Mouse (Mus musculus): ENCODE measurements around the gene Polg.
A peak's percentile ranks its signal among the peaks of the same experiment; 100 is the strongest.

Gene Polg

GRCm38 (mm10) chr7:79466053-79466901, at the start of gene Polg:
TSS of gene Polg (minus strand) at chr7:79466362.
- DNase-seq (ENCODE audit: low spot score), result peak; percentile 98

DNA sequence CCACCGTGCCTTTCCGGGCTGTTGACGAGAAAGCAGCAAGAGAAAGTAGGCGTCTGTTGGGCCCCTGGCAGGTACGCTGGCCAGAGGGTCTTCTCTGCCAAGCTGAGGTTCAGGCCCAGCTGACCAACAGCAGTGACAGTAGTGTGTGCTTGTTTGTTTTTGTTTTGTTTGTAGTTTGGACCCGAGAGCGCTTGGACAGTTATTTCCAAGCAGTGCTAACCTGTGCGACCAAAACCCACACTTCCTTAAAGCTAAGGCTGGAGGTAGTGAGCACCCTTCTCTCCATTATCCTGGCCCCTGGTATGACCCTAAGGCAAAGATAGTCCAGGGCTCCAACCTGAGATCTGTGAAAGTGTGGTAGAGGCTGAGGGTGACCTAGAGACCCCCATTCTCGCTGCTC, 49.7 kb upstream of the Polg start:
- no peak for DNase-seq (ENCODE audit: low spot score)

DNA sequence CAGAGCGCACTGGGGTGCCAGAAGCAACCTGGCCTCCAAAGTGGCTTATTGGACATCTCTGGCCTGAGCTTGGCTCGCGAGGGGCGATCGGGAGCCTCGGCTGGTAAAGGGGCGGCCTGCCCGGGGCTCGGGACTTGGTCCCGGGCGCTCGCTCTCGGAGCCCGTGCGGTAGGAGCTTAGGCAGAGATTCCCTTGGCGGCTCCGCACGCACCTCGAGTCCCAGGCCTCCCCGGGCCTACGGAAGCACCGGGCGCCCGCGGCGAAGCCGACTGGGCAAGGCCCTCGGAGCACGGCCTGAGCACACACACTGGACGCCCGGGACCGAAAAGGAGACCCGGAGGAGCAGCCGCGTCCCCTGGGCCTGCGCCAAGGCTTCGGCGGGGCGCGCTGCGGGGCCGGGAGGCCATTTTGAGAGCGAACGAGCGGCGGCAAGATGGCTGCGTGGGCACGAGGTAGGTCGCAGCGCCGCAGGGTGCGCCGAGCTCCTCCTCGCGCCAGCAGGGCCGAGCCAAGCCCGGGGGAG, 49.1 kb upstream of the Polg start:
- DNase-seq (ENCODE audit: low spot score), result no peak

- DNase-seq (ENCODE audit: low spot score), result no peak
Measured at GRCm38 (mm10) chr7:79514361-79514881, 48.3 kb upstream of the Polg start.

GRCm38 (mm10) chr7:79513466-79513865, 47.3 kb upstream of the Polg start:
- no peak for DNase-seq (ENCODE audit: low spot score)

GRCm38 (mm10) chr7:79512496-79512895, 46.3 kb upstream of the Polg start:
- no peak for DNase-seq (ENCODE audit: low spot score)

DNA sequence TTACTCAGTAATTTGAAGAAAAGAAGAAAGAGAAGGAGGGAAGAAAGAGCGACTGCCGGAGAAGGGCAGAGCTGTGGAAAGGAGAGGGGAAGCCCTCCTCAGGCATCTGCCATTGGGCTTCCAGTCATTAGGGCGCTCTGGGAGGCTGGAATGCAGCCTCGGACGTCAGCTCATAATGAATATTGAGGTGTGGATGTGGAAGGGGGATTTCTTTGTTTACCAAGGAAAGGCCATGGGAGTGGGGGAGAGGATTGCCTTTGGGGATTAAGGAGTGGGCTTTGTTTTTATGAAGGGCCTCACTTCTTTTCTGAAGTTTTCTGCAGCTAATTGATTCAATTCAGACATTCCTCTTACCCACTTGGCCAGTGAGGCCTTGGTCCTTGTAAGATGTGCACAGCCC, 45.5 kb upstream of the Polg start:
- no peak for DNase-seq (ENCODE audit: low spot score)

- no peak for DNase-seq (ENCODE audit: low spot score)
Measured at GRCm38 (mm10) chr7:79511181-79511580, 45.0 kb upstream of the Polg start.

DNA sequence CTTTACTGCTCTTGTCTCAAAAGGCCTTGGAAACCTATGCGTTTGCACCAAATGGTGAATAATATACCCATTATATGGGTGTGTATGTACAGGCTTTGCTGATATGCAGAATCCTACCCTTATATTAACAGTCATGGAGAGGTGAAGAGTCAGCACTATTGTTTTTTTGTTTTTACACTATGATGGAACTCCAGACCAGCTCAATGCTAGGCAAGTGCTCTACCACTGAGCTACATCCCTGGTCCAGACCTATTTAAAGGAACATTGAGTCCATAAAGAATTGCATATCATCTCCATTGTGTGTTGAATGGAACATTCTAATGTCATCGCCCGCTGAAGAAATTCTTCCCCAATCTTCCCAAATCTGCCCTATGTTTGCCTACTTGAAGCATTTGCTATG, 44.5 kb upstream of the Polg start:
- DNase-seq (ENCODE audit: low spot score), result no peak

DNA sequence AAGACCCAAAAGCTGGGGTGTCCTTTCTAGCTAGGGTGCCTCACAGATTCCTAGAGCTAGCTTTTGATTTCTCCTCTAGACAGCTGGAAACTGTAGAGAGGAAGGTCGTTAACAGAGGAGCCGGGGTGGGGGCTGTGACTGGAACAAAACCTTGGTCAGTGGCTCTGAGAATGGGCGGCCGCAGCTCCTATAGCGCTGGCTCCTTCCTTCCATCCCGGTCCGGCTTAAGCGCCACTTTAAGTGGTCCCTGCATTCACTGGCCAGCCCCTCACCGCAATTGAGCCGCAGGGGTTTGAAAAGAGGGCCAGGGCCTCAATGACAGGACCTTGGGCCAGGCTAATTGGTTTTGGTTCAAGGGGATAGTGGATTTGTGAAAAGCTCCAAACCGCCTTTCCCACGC, 43.5 kb upstream of the Polg start:
- no peak for DNase-seq (ENCODE audit: low spot score)

GRCm38 (mm10) chr7:79509235-79509607, 43.1 kb upstream of the Polg start:
- no peak for DNase-seq (ENCODE audit: low spot score)

DNA sequence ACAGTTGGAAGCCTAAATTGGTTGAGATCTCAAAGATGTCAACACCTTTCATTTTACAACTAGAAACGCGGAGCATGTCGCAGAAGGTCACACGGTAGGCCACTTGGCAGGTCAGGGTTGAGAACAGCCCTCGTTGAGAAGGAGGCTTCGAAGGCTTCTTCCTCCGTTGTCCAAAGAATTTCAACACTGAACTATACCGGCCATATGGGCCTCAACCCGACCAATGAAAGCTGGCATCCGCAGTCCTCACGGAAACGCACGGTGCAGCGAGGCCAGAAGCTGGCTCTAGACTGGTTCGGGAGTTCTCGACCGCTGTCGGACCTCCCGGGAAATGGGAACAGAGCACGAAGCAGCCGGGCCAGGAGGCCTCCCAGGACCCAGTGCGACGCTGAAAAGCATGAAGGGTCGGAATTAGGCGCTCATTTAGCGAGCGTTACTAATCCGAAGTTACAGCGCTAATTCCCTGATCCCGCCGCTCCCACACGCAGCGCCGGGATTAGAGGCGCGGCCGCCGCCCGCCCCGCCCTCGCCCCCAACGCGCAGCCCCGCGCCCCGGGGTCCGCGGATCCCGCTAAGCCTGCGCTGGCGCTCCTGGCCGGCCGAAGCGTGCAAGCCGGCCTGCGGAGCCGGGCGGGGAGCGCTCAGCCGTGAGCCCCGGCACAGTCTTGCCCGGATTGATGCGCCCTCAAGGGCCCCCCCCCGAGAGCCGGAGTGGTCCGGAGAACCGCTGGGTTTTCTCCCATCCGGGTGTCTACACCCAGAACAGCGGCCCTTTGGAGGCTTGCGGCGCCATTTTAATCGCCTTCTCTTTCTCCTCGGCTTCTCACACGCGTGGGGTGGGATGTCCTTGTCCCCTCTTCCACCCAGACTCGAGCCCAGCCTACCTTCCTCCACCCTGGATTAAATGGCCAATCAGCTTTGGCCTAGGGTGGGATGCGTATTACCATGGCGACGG, 42.4 kb upstream of the Polg start:
- no peak for DNase-seq (ENCODE audit: low spot score)

DNA sequence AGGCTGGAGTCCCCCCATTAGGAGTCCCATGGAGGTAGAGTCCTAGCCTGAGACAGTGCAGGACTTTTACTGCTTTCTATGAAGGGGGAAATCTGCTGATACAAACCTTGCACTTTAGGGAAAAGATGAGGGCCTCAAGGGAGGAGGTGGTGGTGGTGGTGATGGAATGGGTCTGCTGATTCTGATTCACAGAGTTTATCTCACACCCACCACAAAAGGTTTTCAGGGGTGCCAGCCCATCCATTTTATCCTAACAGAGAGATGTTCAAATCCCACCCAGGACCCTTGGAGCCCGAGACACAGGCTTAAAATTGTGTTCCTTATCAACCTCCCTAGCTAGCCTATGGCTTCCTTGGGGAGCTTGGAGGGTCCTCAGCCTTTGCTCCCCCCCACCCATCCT, 41.6 kb upstream of the Polg start:
- DNase-seq (ENCODE audit: low spot score), result no peak

- no peak for DNase-seq (ENCODE audit: low spot score)
Measured at GRCm38 (mm10) chr7:79507101-79507705, 41.0 kb upstream of the Polg start.

DNA sequence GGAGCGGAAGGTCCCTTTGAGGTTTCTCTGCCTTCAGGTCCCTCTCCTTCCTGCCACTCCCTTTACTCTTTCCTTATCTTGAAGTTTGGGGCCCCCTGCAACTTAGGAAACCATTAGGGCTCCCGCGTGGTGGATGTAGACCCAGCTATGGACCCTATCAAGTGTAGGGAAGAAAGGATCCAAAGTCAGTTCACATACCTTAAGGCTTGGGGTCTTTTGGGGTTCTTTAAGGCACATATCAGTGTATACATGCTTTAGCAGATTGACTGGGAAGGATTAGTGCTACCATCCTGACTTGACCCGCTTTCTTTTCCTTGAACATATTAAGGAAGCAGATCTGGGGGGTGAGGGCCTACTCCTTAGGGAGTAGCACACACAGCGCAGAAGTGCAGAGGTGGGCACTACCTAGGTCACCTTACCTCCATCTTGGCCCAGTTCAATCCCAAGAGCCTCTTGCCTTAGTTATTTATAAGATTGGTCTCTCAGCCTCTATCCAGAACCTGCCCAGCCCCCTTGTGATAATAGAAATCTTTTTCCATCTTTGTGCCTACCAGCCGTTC, 40.4 kb upstream of the Polg start:
- DNase-seq (ENCODE audit: low spot score), result no peak

DNA sequence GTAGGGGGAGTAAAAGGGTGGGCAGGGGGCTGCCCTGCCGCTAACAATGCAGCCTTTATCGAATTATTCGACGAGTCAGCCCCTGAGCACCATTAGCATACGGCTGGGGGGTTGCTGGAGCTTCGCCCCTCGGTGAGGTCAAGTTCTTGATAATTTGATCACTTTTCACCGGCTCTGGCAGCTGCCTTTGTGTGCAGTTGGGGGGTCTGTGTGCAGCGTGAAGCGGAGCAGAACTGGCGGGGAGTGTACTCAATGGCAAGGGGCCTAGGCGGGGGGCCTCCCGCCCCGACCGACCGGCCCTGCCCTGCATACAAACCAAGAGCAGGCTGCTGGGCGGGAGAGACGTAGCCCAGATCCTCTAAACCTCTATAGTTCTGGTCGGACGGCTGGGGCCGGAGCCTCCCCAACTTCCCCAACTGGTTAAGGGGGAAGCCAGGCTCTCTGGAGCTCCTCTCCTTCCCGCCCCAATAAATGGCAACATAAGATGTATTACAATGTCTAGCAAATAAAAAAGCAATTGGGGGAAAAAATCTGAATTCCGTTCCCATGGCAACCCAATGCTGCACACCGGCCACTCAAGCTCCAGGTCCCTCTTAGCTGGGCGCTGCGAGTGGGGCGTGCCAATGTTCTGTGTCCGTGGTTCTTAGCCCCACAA, 39.8 kb upstream of the Polg start:
- no peak for DNase-seq (ENCODE audit: low spot score)

DNA sequence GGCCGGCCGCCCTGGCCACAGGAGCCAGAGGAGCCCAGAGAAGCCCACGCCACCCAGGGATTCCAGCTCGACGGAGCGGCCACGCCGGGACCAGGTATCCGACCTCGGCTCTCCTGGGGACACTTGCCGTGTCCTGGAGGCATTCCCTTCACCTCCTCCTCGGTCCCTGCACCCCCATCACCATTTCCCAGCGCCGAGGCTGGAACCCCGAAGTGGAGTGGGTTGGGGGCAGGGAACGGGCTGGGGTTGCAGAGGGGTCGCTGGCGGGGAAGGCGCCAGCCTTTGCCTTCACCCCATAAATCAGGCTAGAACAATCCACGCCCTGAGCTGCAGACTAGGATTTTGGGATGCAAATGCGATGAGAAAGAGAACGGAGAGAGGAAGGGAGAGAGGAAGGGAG, 39.2 kb upstream of the Polg start:
- no peak for DNase-seq (ENCODE audit: low spot score)

GRCm38 (mm10) chr7:79504723-79505122, 38.6 kb upstream of the Polg start:
- DNase-seq (ENCODE audit: low spot score), result no peak

GRCm38 (mm10) chr7:79503656-79504250, 37.6 kb upstream of the Polg start:
- DNase-seq (ENCODE audit: low spot score), result no peak

- no peak for DNase-seq (ENCODE audit: low spot score)
Measured at GRCm38 (mm10) chr7:79503103-79503455, 36.9 kb upstream of the Polg start.

All from c-Kit-positive CD71-positive TER-119-positive erythroid progenitor cells, embryonic 14.5 days (primary cell).